Mouse (Mus musculus) embryonic facial prominence, embryonic 11.5 days (tissue): ENCODE measurements around the gene Vps37d. TPM values are rescaled to one million over a fixed set of nuclear protein-coding genes. Genes with fewer than 3 reads are reported as not detected.

Experiments used
- ATAC-seq: fragments of 200-750 bp; cut with Nextera tagmentation; replicated peaks from 2 replicates; pipeline ENCODE4 v1.8.0; 2017; ENCODE audit warnings: low read depth; ENCODE audit not compliant: insufficient number of reproducible peaks, low FRiP score, low TSS enrichment
- DNase-seq: peaks from one replicate; pipeline ENCODE4 v3.0.0-alpha.2; 2015; ENCODE audit warnings: low spot score
- H3K27ac ChIP-seq: fragments of 300-500 bp; sonication (generic); replicated peaks from 2 replicates; pipeline ENCODE4 v1.5.1; 2014; ENCODE audit warnings: mild to moderate bottlenecking, low read depth, low read length, control low read depth
- H3K27me3 ChIP-seq: fragments of 300-500 bp; sonication (generic); 2 replicates; pipeline ENCODE4 v1.6.1; 2014; ENCODE audit warnings: mild to moderate bottlenecking, low read length, moderate library complexity, mixed read lengths; ENCODE audit not compliant: control insufficient read depth, insufficient read depth
- H3K36me3 ChIP-seq: fragments of 300-500 bp; sonication (generic); replicated peaks from 2 replicates; pipeline ENCODE4 v1.6.1; 2014; ENCODE audit warnings: low read depth, mild to moderate bottlenecking, low read length, moderate library complexity, mixed read lengths; ENCODE audit not compliant: control insufficient read depth, insufficient read depth
- H3K4me1 ChIP-seq: fragments of 300-500 bp; sonication (generic); 2 replicates; pipeline ENCODE4 v1.6.1; 2014; ENCODE audit warnings: low read length, mixed read lengths; ENCODE audit not compliant: control insufficient read depth, insufficient read depth
- H3K4me2 ChIP-seq: fragments of 300-500 bp; sonication (generic); 2 replicates; pipeline ENCODE4 v1.6.1; 2014; ENCODE audit warnings: low read depth, mild to moderate bottlenecking, control low read depth, low read length, moderate library complexity
- H3K4me3 ChIP-seq: fragments of 300-500 bp; sonication (generic); 2 replicates; pipeline ENCODE4 v1.5.1; 2014; ENCODE audit warnings: low read depth, low read length, control low read depth
- H3K9ac ChIP-seq: fragments of 300-500 bp; sonication (generic); replicated peaks from 2 replicates; pipeline ENCODE4 v1.6.1; 2014; ENCODE audit warnings: mild to moderate bottlenecking, control low read depth, low read length
- H3K9me3 ChIP-seq: fragments of 300-500 bp; sonication (generic); replicated peaks from 2 replicates; pipeline ENCODE4 v1.6.1; 2016; ENCODE audit warnings: mild to moderate bottlenecking, low read length, inconsistent platforms, mixed read lengths; ENCODE audit not compliant: control insufficient read depth
- whole genome bisulfite sequencing: fragments of 180-500 bp; shearing (Covaris S2); extraction: QIAGEN DNeasy Blood & Tissue Kit; methylation state at CpG from one replicate; pipeline ENCODE4 v1.1.7; 2014; 5-methylcytosine and 5-hydroxymethylcytosine counted together
- polyA plus RNA-seq: library from polyadenylated mRNA; unstranded; fragments of >200 nt; fragmentation: Nextera tagmentation; extraction: Ambion mirVana; gene quantifications from 2 replicates; pipeline ENCODE4 v1.2.1, GENCODE M21; 2014

The Vps37d gene
- polyA plus RNA-seq, result 7.1 and 9.1 TPM in 2 replicates

GRCm38 (mm10) chr5:135077564-135078481 is at the start of gene Vps37d:
TSS of gene Vps37d (minus strand) at chr5:135078266.
- WGBS, result under 1% methylated on average over 56 of the region's 83 CpGs
- Histone ChIP-seq H3K4me1 (peaks cover 9% of the 10 kb centered on the region), H3K4me3 (peak within 1 kb of the TSS; percentile 97), H3K4me2 (peak within 1 kb of the TSS; percentile 73), H3K27me3 (no peaks in the 10 kb centered on the region), H3K9ac (peak within 1 kb of the TSS; percentile 98), H3K27ac (peak within 1 kb of the TSS; percentile 84), H3K36me3 (no peaks in the 10 kb centered on the region; the same call in 1 of the 2 replicates), H3K9me3 (no peaks in the 10 kb centered on the region)
- ATAC-seq (peak; percentile 82), DNase-seq (peak; percentile 94)

GRCm38 (mm10) chr5:135127669-135128068 is 49.6 kb upstream of the Vps37d start:
- no peaks in the 10 kb centered on the region for H3K4me1 ChIP-seq
- no peak for ATAC-seq
- no peak overlapping the region for H3K4me2 ChIP-seq
- no peak overlapping the region for H3K4me3 ChIP-seq
- no peaks in the 10 kb centered on the region for H3K9me3 ChIP-seq
- H3K36me3 ChIP-seq, result no peaks in the 10 kb centered on the region
- 83% methylated on average over 6 of the region's 6 CpGs for WGBS
- H3K27ac ChIP-seq, result no peak overlapping the region
- H3K9ac ChIP-seq, result no peak overlapping the region
- H3K27me3 ChIP-seq, result peaks cover 7% of the 10 kb centered on the region
- DNase-seq, result no peak

- Histone ChIP-seq H3K27me3 (no peaks in the 10 kb centered on the region; the same call in 1 of the 2 replicates), H3K4me2 (no peak overlapping the region), H3K4me3 (no peak overlapping the region), H3K9ac (no peak overlapping the region), H3K36me3 (no peaks in the 10 kb centered on the region), H3K9me3 (no peaks in the 10 kb centered on the region), H3K27ac (no peak overlapping the region), H3K4me1 (no peaks in the 10 kb centered on the region)
- 57% methylated on average over 6 of the region's 6 CpGs for WGBS
- no peak for ATAC-seq
- no peak for DNase-seq
Measured at GRCm38 (mm10) chr5:135126121-135126520, 48.1 kb upstream of the Vps37d start.

- Histone ChIP-seq H3K27me3 (no peaks in the 10 kb centered on the region), H3K9me3 (no peaks in the 10 kb centered on the region), H3K36me3 (no peaks in the 10 kb centered on the region), H3K27ac (no peak overlapping the region), H3K4me1 (no peaks in the 10 kb centered on the region), H3K9ac (no peak overlapping the region), H3K4me3 (no peak overlapping the region), H3K4me2 (no peak overlapping the region)
- ATAC-seq (no peak), DNase-seq (no peak)
- WGBS, result 67% methylated on average over 4 of the region's 4 CpGs
Measured at GRCm38 (mm10) chr5:135120753-135121152, 42.7 kb upstream of the Vps37d start.

DNA sequence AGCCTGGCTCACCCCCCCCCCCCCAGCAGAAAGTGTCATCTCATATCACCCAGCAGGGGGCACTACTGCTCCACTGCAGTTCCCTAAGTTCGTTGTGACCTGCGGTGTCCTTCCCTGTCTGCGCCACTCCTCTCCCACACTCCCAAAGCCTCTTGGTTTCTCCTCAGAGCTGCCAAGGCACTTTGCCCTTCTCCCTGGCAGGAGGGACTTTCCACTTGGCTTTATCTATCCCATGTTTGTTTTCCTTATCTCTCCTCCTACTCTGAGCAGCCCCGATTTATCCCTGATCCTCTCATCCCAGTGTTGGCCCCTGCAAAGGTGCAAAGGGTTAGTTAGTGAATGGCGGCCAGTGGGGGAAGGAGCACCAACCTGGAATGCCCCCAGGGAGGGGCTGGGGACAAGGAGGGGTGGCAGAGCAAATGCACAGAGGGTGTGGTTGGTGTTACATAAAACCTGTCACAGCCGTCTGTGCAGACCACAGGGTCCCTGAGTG is 40.6 kb upstream of the Vps37d start:
- H3K9me3 ChIP-seq, result no peaks in the 10 kb centered on the region
- peak; percentile 70 for DNase-seq
- H3K9ac ChIP-seq, result no peak overlapping the region
- no peaks in the 10 kb centered on the region for H3K36me3 ChIP-seq
- H3K27ac ChIP-seq, result no peak overlapping the region
- no peak overlapping the region for H3K4me2 ChIP-seq
- H3K4me1 ChIP-seq, result no peaks in the 10 kb centered on the region
- 33% methylated on average over 6 of the region's 6 CpGs for WGBS
- H3K27me3 ChIP-seq, result no peaks in the 10 kb centered on the region
- no peak for ATAC-seq
- no peak overlapping the region for H3K4me3 ChIP-seq

DNA sequence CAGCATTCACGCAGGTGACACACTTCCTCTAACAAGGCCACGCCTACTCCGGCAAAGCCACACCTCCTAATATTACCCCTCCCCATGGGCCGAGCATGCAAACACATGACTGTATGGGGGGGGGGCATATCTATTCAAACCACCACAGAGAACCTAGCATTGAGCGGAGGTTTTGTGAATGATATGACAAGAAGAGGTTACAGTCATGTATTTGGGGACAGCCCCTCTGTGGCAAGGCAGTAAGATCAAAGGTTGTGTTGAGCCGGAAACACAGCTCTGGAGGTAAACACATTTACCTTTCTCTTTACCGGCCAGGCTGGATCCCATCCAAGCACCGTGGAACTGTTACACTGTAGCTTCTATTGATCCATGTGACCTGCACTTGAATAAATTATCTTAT is 37.2 kb upstream of the Vps37d start:
- Histone ChIP-seq H3K27ac (no peak overlapping the region), H3K27me3 (no peaks in the 10 kb centered on the region), H3K9me3 (no peaks in the 10 kb centered on the region), H3K36me3 (no peaks in the 10 kb centered on the region), H3K4me3 (no peak overlapping the region), H3K4me1 (no peaks in the 10 kb centered on the region), H3K9ac (no peak overlapping the region), H3K4me2 (no peak overlapping the region)
- ATAC-seq, result no peak
- WGBS, result 85% methylated on average over 8 of the region's 8 CpGs
- DNase-seq, result no peak

- 84% methylated on average over 12 of the region's 12 CpGs for WGBS
- H3K27me3 ChIP-seq, result peaks cover 3% of the 10 kb centered on the region; the same call in 1 of the 2 replicates
- H3K27ac ChIP-seq, result no peak overlapping the region
- H3K4me1 ChIP-seq, result no peaks in the 10 kb centered on the region
- no peaks in the 10 kb centered on the region for H3K9me3 ChIP-seq
- no peak overlapping the region for H3K4me2 ChIP-seq
- DNase-seq (no peak), ATAC-seq (no peak)
- H3K9ac ChIP-seq, result no peak overlapping the region
- H3K36me3 ChIP-seq, result no peaks in the 10 kb centered on the region
- no peak overlapping the region for H3K4me3 ChIP-seq
Measured at GRCm38 (mm10) chr5:135113782-135114181, 35.7 kb upstream of the Vps37d start.

DNA sequence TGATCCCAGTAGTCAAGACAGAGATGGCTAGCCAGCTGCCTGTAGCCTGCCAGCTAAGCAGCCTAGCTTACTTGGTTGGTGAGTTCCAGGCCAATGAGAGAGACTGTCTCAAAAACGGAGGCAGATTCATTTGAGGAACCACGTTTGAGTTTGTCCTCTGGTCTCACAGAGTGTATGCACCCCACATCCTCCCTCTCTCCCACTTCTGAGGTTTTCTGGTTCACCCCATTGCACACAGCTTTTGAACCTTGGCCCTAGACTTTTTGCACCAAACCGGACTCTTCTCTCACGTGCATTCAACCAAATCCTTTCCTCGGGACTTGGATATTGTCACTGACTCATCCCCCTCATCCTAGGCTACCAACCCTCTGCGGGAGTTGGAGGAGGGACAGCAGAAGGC is 31.9 kb upstream of the Vps37d start:
- Histone ChIP-seq H3K4me2 (no peak overlapping the region), H3K9me3 (no peaks in the 10 kb centered on the region), H3K4me3 (no peak overlapping the region), H3K27me3 (peaks cover 22% of the 10 kb centered on the region), H3K27ac (no peak overlapping the region), H3K36me3 (no peaks in the 10 kb centered on the region), H3K9ac (no peak overlapping the region), H3K4me1 (peaks cover 4% of the 10 kb centered on the region; the same call in 1 of the 2 replicates)
- WGBS, result 68% methylated on average over 6 of the region's 6 CpGs
- DNase-seq (no peak), ATAC-seq (no peak)
